Mouse (Mus musculus) left cerebral cortex, adult 8-10 months (tissue): ENCODE data around the gene Gm3543. TPM values are rescaled to one million over a fixed set of nuclear protein-coding genes. Genes with fewer than 3 reads are reported as not detected.
"Not testable (repeated sequence)": the region's sequence is repeated elsewhere in the genome, so short reads cannot be mapped to it uniquely, and the experiment has no call there.

Experiments used
- DNase-seq, 2 experiments: peaks; one replicate each; pipeline ENCODE4 v3.0.0; 2022; ENCODE audit warnings: low spot score in 2 of 2
- total RNA-seq, 4 experiments: library from RNA; stranded (reverse); gene quantifications; 2 replicates each; pipeline ENCODE4 v1.2.4; 2022

The Gm3543 gene
- total RNA-seq = 1 to 10 TPM in 1 of 4 experiments, under 1 TPM in 1, not detected in 2; 0.95 to 2.5 TPM

GRCm38 (mm10) chr14:41983225-41983624, at the start of gene Gm3543:
TSS of gene Gm3543 (minus strand) at chr14:41983325.
- not testable (repeated sequence) for DNase-seq

GRCm38 (mm10) chr14:41968596-41968995, 14.5 kb downstream of the Gm3543 start:
- DNase-seq = not testable (repeated sequence)

- not testable (repeated sequence) for DNase-seq
Observed at GRCm38 (mm10) chr14:41967827-41968226, 15.3 kb downstream of the Gm3543 start, which contains the start of gene Gm6401. TSS of gene Gm6401 (minus strand) at chr14:41967927.

GRCm38 (mm10) chr14:41964095-41964494, 19.0 kb downstream of the Gm3543 start:
- DNase-seq = not testable (repeated sequence)

GRCm38 (mm10) chr14:41943695-41944094, 39.4 kb downstream of the Gm3543 start, which contains the start of gene 1700024B05Rik:
TSS of gene 1700024B05Rik (plus strand) at chr14:41943995.
- DNase-seq = not testable (repeated sequence)

Other genes starting within 250 kb of the Gm3543 start
- gene Gm7929, start 232.7 kb downstream of the Gm3543 start, total RNA-seq = not detected
- gene Gm47189, start 210.9 kb downstream of the Gm3543 start, total RNA-seq = not detected
- not detected for gene Gm7980, start 76.0 kb downstream of the Gm3543 start, total RNA-seq
- gene 1700049E17Rik1, start 58.4 kb downstream of the Gm3543 start, total RNA-seq = not detected
- gene 1700024B05Rik, start 39.3 kb downstream of the Gm3543 start, total RNA-seq = not detected
- not detected for gene Gm6401, start 15.4 kb downstream of the Gm3543 start, total RNA-seq
- gene Gm7951, start 134.0 kb upstream of the Gm3543 start, total RNA-seq = not detected
- not detected for gene Gm17027, start 179.3 kb upstream of the Gm3543 start, total RNA-seq
- 1 to 10 TPM in 2 of 4 experiments, under 1 TPM in 1, not detected in 1; 0.85 to 2.8 (median 1.4) TPM for gene Gm3573, start 207.5 kb upstream of the Gm3543 start, total RNA-seq